Mouse (Mus musculus) mammary gland, adult 2 months (tissue): ENCODE data around the gene Efcab11. TPM values are rescaled to one million over a fixed set of nuclear protein-coding genes. Genes with fewer than 3 reads are reported as not detected.

Experiments used
- polyA plus RNA-seq: library from polyadenylated mRNA; depleted of rRNA; stranded (reverse); fragments of >200 nt; gene quantifications from 2 replicates; pipeline ENCODE4 v1.2.3, GENCODE M21; 2012; ENCODE audit warnings: low replicate concordance; rRNA removed

Gene Efcab11
- 0.13 and 0.25 TPM in 2 replicates for polyA plus RNA-seq

DNA sequence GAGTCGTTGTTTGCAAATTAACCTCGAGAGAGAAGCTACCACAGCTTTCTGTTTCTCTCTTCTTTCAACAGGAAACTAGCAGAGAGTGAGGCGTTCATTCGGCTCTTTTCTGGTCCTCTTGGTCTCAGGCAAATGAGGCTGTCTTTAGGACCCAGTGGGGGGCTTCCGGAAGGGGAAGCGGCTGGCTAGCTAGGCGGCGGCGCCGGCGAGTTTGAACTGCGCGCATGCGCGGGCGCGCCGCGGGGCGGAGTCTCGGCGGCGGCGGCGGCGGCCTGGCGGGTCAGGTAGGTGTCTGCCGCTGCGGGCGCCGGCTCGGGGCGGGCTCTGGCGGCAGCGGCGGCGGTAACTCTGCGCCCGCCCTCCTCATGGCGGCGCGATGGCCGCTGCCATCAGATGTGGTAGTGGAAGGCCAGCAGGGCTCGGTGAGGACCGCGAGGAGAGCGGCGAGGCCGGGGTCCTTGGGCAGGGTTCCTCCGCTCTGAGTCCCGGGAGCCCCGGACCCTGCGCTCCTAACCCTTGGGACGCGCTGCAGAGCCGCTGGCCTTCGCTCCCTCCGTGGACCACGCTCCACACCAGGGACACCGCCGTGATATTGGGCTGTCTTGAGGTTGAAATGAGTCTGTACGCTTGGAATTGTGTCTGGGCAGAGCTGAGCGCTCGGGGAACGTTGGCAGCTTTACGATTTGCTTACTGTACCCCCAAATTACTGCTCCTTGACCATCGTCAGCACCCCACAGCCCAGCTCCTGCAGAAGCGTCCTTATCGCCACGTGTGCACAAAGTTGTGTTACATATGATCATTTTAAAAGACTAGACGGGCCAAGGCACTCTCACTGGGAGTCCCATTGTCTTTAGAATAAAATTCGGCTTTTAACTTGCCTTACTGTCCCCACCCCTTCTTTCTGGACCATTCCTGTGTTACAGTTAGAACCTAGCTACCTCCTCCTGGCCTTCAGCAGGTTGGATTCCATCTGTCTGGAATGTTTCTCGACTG, at the start of gene Efcab11, which contains the start of gene Tdp1:
Gene Efcab11 (minus strand): TSS at position 171 of the 993 bp plus-strand sequence.
Gene Tdp1 (plus strand): TSS at position 249 of the 993 bp plus-strand sequence.

Other genes with a start within 250 kb of the Efcab11 start
- 9.1 and 10.5 TPM in 2 replicates for gene Tdp1, start 78 bp upstream of the Efcab11 start, polyA plus RNA-seq
- gene Kcnk13, start 80.1 kb upstream of the Efcab11 start, polyA plus RNA-seq: 1.3 and 1.6 TPM in 2 replicates
- 19.7 and 38.4 TPM in 2 replicates for gene Psmc1, start 225.7 kb upstream of the Efcab11 start, polyA plus RNA-seq